Comparison of ENCODE assay signal across 8 mouse cellular contexts in genomic region chr4:32179707-32180241, GRCm38 (mm10). TPM values are rescaled to one million over a fixed set of nuclear protein-coding genes. Genes with fewer than 3 reads are reported as not detected.
DNase-seq lines count a peak whose midpoint lies in the region; ATAC-seq and TF ChIP-seq lines count a peak whose summit lies in the region.

No protein-coding gene starts in this region.

- H3K4me2 ChIP-seq in midbrain, postnatal 0 days (ENCODE audit: low read depth, low read length, poor library complexity, severe bottlenecking) = no peak overlapping the region
- H3K4me2 ChIP-seq in midbrain, embryonic 14.5 days (ENCODE audit: low read length) = no peak overlapping the region
- peak overlapping the region; percentile 42 for H3K4me2 ChIP-seq in embryonic facial prominence, embryonic 14.5 days (ENCODE audit: low read depth, low read length)
- H3K4me2 ChIP-seq in heart, embryonic 14.5 days (ENCODE audit: low read length) = peak overlapping the region; percentile 24
- H3K4me2 ChIP-seq in stomach, embryonic 14.5 days (replicated peaks; ENCODE audit: low read depth, low read length) = peak overlapping the region; percentile 33; the same call in 1 of the 2 replicates

- no peak; the same call in 1 of the 2 replicates for ATAC-seq in midbrain, postnatal 0 days (ENCODE audit: low FRiP score)
- no peak for ATAC-seq in midbrain, embryonic 14.5 days (ENCODE audit: low FRiP score, low TSS enrichment)
- peak; percentile 94 for ATAC-seq in embryonic facial prominence, embryonic 14.5 days (ENCODE audit: low read depth)
- ATAC-seq in heart, embryonic 14.5 days (ENCODE audit: insufficient number of reproducible peaks, insufficient read depth, low FRiP score, low read depth) = peak; percentile 73
- ATAC-seq in stomach, embryonic 14.5 days (ENCODE audit: insufficient number of reproducible peaks, insufficient read depth, low FRiP score, low read depth) = peak; percentile 87; the same call in 1 of the 2 replicates

- H3K36me3 ChIP-seq in midbrain, postnatal 0 days (ENCODE audit: insufficient read depth, low read length) = no peaks in the 10 kb centered on the region
- H3K36me3 ChIP-seq in midbrain, embryonic 14.5 days (ENCODE audit: control insufficient read depth, insufficient read depth, low read length) = no peaks in the 10 kb centered on the region
- no peaks in the 10 kb centered on the region for H3K36me3 ChIP-seq in embryonic facial prominence, embryonic 14.5 days (ENCODE audit: control insufficient read depth, insufficient read depth, low read length)
- no peaks in the 10 kb centered on the region for H3K36me3 ChIP-seq in heart, embryonic 14.5 days (ENCODE audit: control insufficient read depth, insufficient read depth, low read length)
- no peaks in the 10 kb centered on the region for H3K36me3 ChIP-seq in limb, embryonic 10.5 days
- H3K36me3 ChIP-seq in stomach, embryonic 14.5 days (ENCODE audit: control insufficient read depth, insufficient read depth, low read length) = no peaks in the 10 kb centered on the region
- no peaks in the 10 kb centered on the region for H3K36me3 ChIP-seq in thymus, adult 2 months (ENCODE audit: control insufficient read depth, insufficient read depth, low read length)

- H3K4me1 ChIP-seq in midbrain, postnatal 0 days (ENCODE audit: insufficient read depth, low read length) = no peaks in the 10 kb centered on the region
- H3K4me1 ChIP-seq in midbrain, embryonic 14.5 days (ENCODE audit: control insufficient read depth, insufficient read depth, low read length) = peaks cover 7% of the 10 kb centered on the region; the same call in 1 of the 2 replicates
- H3K4me1 ChIP-seq in embryonic facial prominence, embryonic 14.5 days (ENCODE audit: control insufficient read depth, insufficient read depth, low read length) = peaks cover 32% of the 10 kb centered on the region
- peaks cover 10 to 13% of the 10 kb centered on the region in 2 experiments for H3K4me1 ChIP-seq in heart, embryonic 14.5 days (ENCODE audit: control insufficient read depth in 2 of 2, insufficient read depth in 2 of 2, low read length in 2 of 2)
- H3K4me1 ChIP-seq in limb, embryonic 10.5 days = peaks cover 57% of the 10 kb centered on the region
- peaks cover 7% of the 10 kb centered on the region; the same call in 1 of the 2 replicates for H3K4me1 ChIP-seq in stomach, embryonic 14.5 days (ENCODE audit: control insufficient read depth, insufficient read depth, low read length)
- H3K4me1 ChIP-seq in thymus, adult 2 months (replicated peaks; ENCODE audit: control insufficient read depth, insufficient read depth, low read length) = peaks cover 5% of the 10 kb centered on the region

- DNase-seq in midbrain, postnatal 0 days (ENCODE audit: low spot score) = peak; percentile 32
- DNase-seq in midbrain, embryonic 14.5 days = no peak
- peak; percentile 95 for DNase-seq in embryonic facial prominence, embryonic 14.5 days (ENCODE audit: low spot score)
- no peak for DNase-seq in limb, embryonic 10.5 days (ENCODE audit: low spot score)
- no peak for DNase-seq in thymus, adult 2 months
- no peak for DNase-seq in layer of hippocampus, postnatal 36 days

- WGBS in midbrain, postnatal 0 days = 49% methylated on average over 8 of the region's 8 CpGs
- 60% methylated on average over 8 of the region's 8 CpGs for WGBS in midbrain, embryonic 14.5 days
- WGBS in embryonic facial prominence, embryonic 14.5 days = 16% methylated on average over 8 of the region's 8 CpGs
- 37% methylated on average over 8 of the region's 8 CpGs for WGBS in heart, embryonic 14.5 days
- 62% methylated on average over 8 of the region's 8 CpGs for WGBS in limb, embryonic 10.5 days
- WGBS in stomach, embryonic 14.5 days = 20% methylated on average over 8 of the region's 8 CpGs
- WGBS in thymus, adult 2 months = 78% methylated on average over 8 of the region's 8 CpGs

- H3K27ac ChIP-seq in midbrain, postnatal 0 days (ENCODE audit: low read depth, low read length) = no peak overlapping the region
- no peak overlapping the region for H3K27ac ChIP-seq in midbrain, embryonic 14.5 days (replicated peaks; ENCODE audit: low read depth, low read length)
- peak overlapping the region; percentile 72 for H3K27ac ChIP-seq in embryonic facial prominence, embryonic 14.5 days (replicated peaks; ENCODE audit: low read depth, low read length)
- H3K27ac ChIP-seq in heart, embryonic 14.5 days (replicated peaks in 1 of 2; ENCODE audit: control insufficient read depth in 1 of 2, insufficient read depth in 1 of 2, low read depth in 2 of 2, low read length in 2 of 2) = peak overlapping the region; percentile 19 to 24; a peak in 3 of 4 replicates
- peak overlapping the region; percentile 65; the same call in 1 of the 2 replicates for H3K27ac ChIP-seq in limb, embryonic 10.5 days
- H3K27ac ChIP-seq in stomach, embryonic 14.5 days (ENCODE audit: low read length) = peak overlapping the region; percentile 66; the same call in 1 of the 2 replicates
- no peak overlapping the region for H3K27ac ChIP-seq in thymus, adult 2 months (ENCODE audit: control insufficient read depth, insufficient read depth, low read length)

- TF ChIP-seq CTCF in midbrain, postnatal 0 days (IDR thresholded peaks at IDR 0.05) = no peak
- no peak for TF ChIP-seq CTCF in thymus, adult 2 months (IDR thresholded peaks at IDR 0.05; ENCODE audit: borderline replicate concordance, control insufficient read depth, extremely low read depth, insufficient read depth, low read length, poor library complexity)

- no peaks in the 10 kb centered on the region for H3K9me3 ChIP-seq in midbrain, postnatal 0 days (ENCODE audit: low read length)
- H3K9me3 ChIP-seq in midbrain, embryonic 14.5 days (ENCODE audit: control insufficient read depth, low read length) = no peaks in the 10 kb centered on the region
- no peaks in the 10 kb centered on the region for H3K9me3 ChIP-seq in embryonic facial prominence, embryonic 14.5 days (ENCODE audit: control insufficient read depth, low read length)
- no peaks in the 10 kb centered on the region for H3K9me3 ChIP-seq in heart, embryonic 14.5 days (ENCODE audit: control insufficient read depth, low read length)
- no peaks in the 10 kb centered on the region for H3K9me3 ChIP-seq in limb, embryonic 10.5 days (replicated peaks)
- H3K9me3 ChIP-seq in stomach, embryonic 14.5 days (ENCODE audit: control insufficient read depth, low read depth, low read length) = no peaks in the 10 kb centered on the region

- no peak for TF ChIP-seq POLR2A in thymus, adult 2 months (IDR thresholded peaks at IDR 0.05; ENCODE audit: control insufficient read depth, extremely low read depth, insufficient read depth, low read length, poor library complexity)

- H3K9ac ChIP-seq in midbrain, postnatal 0 days (replicated peaks; ENCODE audit: low read length, poor library complexity, severe bottlenecking) = no peak overlapping the region
- no peak overlapping the region for H3K9ac ChIP-seq in midbrain, embryonic 14.5 days (replicated peaks; ENCODE audit: low read length)
- peak overlapping the region; percentile 17; the same call in 1 of the 2 replicates for H3K9ac ChIP-seq in embryonic facial prominence, embryonic 14.5 days (ENCODE audit: low read depth, low read length)
- H3K9ac ChIP-seq in heart, embryonic 14.5 days (ENCODE audit: low read length) = no peak overlapping the region
- no peak overlapping the region for H3K9ac ChIP-seq in stomach, embryonic 14.5 days (replicated peaks; ENCODE audit: low read depth, low read length)

- H3K27me3 ChIP-seq in midbrain, postnatal 0 days (ENCODE audit: insufficient read depth, low read length) = no peaks in the 10 kb centered on the region; the same call in 1 of the 2 replicates
- H3K27me3 ChIP-seq in midbrain, embryonic 14.5 days (ENCODE audit: control insufficient read depth, insufficient read depth, low read length) = no peaks in the 10 kb centered on the region
- no peaks in the 10 kb centered on the region for H3K27me3 ChIP-seq in embryonic facial prominence, embryonic 14.5 days (replicated peaks; ENCODE audit: control insufficient read depth, insufficient read depth, low read length)
- no peaks in the 10 kb centered on the region for H3K27me3 ChIP-seq in heart, embryonic 14.5 days (ENCODE audit: control insufficient read depth, insufficient read depth, low read length)
- no peaks in the 10 kb centered on the region for H3K27me3 ChIP-seq in limb, embryonic 10.5 days (ENCODE audit: low read depth, poor library complexity, severe bottlenecking)
- H3K27me3 ChIP-seq in stomach, embryonic 14.5 days (ENCODE audit: control insufficient read depth, insufficient read depth, low read length) = no peaks in the 10 kb centered on the region
- H3K27me3 ChIP-seq in thymus, adult 2 months (ENCODE audit: control insufficient read depth, insufficient read depth, low read length) = no peaks in the 10 kb centered on the region

- H3K4me3 ChIP-seq in midbrain, postnatal 0 days (ENCODE audit: low read depth, low read length) = no peak overlapping the region
- H3K4me3 ChIP-seq in midbrain, embryonic 14.5 days (replicated peaks; ENCODE audit: low read depth, low read length) = no peak overlapping the region
- H3K4me3 ChIP-seq in embryonic facial prominence, embryonic 14.5 days (ENCODE audit: low read depth, low read length) = no peak overlapping the region
- no peak overlapping the region for H3K4me3 ChIP-seq in heart, embryonic 14.5 days (ENCODE audit: control insufficient read depth in 1 of 2, insufficient read depth in 1 of 2, low read depth in 1 of 2, low read length in 2 of 2)
- H3K4me3 ChIP-seq in limb, embryonic 10.5 days = no peak overlapping the region
- no peak overlapping the region for H3K4me3 ChIP-seq in stomach, embryonic 14.5 days (ENCODE audit: low read depth, low read length)
- no peak overlapping the region for H3K4me3 ChIP-seq in thymus, adult 2 months (ENCODE audit: control insufficient read depth, insufficient read depth, low read length)

RNA-seq across cellular contexts. Expression of gene Bach2, which starts 58.8 kb away (rescaled TPM):
- 15.9 and 16.0 TPM in 2 replicates for total RNA-seq in midbrain, postnatal 0 days (2014; rRNA removed)
- polyA plus RNA-seq in midbrain, postnatal 0 days (2015; fragmentation: Nextera tagmentation; extraction: Ambion mirVana) = 11.0 and 11.7 TPM in 2 replicates
- polyA plus RNA-seq in midbrain, embryonic 14.5 days (2014; fragmentation: Nextera tagmentation; extraction: Ambion mirVana) = 26.3 and 27.0 TPM in 2 replicates
- polyA plus RNA-seq in embryonic facial prominence, embryonic 14.5 days (2014; fragmentation: Nextera tagmentation; extraction: Ambion mirVana) = 7.3 and 7.7 TPM in 2 replicates
- polyA plus RNA-seq in heart, embryonic 14.5 days (2014; fragmentation: Nextera tagmentation; extraction: Ambion mirVana) = 7.3 and 8.2 TPM in 2 replicates
- polyA plus RNA-seq in limb, embryonic 10.5 days (2016; fragmentation: Nextera tagmentation; extraction: Ambion mirVana) = 23.0 and 23.5 TPM in 2 replicates
- 8.4 and 10.0 TPM in 2 replicates for polyA plus RNA-seq in stomach, embryonic 14.5 days (2014; fragmentation: Nextera tagmentation; extraction: Ambion mirVana)
- 9.4 and 10.5 TPM in 2 replicates for polyA plus RNA-seq in thymus, adult 2 months (2012; rRNA removed)
- 10 to 100 TPM; 13.7 to 14.0 TPM for total RNA-seq in layer of hippocampus, postnatal 36 days (2021)

Comparison
In these comparisons a context has a peak if more than half of its experiments do, and no peak if none do; other contexts are left out.
1. DNase-seq: peak in midbrain, postnatal 0 days (single experiment) and embryonic facial prominence, embryonic 14.5 days (single experiment); none in midbrain, embryonic 14.5 days (single experiment), limb, embryonic 10.5 days (single experiment), thymus, adult 2 months (single experiment) and layer of hippocampus, postnatal 36 days (0 of 2).
2. ATAC-seq: peak in embryonic facial prominence, embryonic 14.5 days (single experiment), heart, embryonic 14.5 days (single experiment) and stomach, embryonic 14.5 days (single experiment); none in midbrain, postnatal 0 days (single experiment) and midbrain, embryonic 14.5 days (single experiment).
3. H3K27ac ChIP-seq: peak in embryonic facial prominence, embryonic 14.5 days (single experiment), heart, embryonic 14.5 days (2 of 2), limb, embryonic 10.5 days (single experiment) and stomach, embryonic 14.5 days (single experiment); none in midbrain, postnatal 0 days (single experiment), midbrain, embryonic 14.5 days (single experiment) and thymus, adult 2 months (single experiment).
4. H3K4me2 ChIP-seq: peak in embryonic facial prominence, embryonic 14.5 days (single experiment), heart, embryonic 14.5 days (single experiment) and stomach, embryonic 14.5 days (single experiment); none in midbrain, postnatal 0 days (single experiment) and midbrain, embryonic 14.5 days (single experiment).